Mouse (Mus musculus) adrenal gland, postnatal 10 days (tissue): ENCODE results near the gene BC005537. TPM values are rescaled to one million over a fixed set of nuclear protein-coding genes. Genes with fewer than 3 reads are reported as not detected.
"Not testable (repeated sequence)": the region's sequence is repeated elsewhere in the genome, so short reads cannot be mapped to it uniquely, and the experiment has no call there.

Experiments
- DNase-seq: peaks from one replicate; pipeline ENCODE4 v3.0.0; 2021; ENCODE audit warnings: mixed read lengths
- long read RNA-seq, 2 experiments: library from polyadenylated mRNA; stranded (forward); transcript quantifications; one replicate each; pipeline ENCODE4 v2.0.0; 2021
- total RNA-seq, 2 experiments: library from RNA; stranded (reverse); gene quantifications; 2 replicates each; pipeline ENCODE4 v1.2.3; 2021

BC005537 gene
- total RNA-seq, result 100 to 1,000 TPM; 149 to 152 TPM
- long read RNA-seq, experiment 1, full-length matches to known transcripts, result 81 of 97 reads
- long read RNA-seq, experiment 1, partial matches to known transcripts, result 4 of 97 reads
- long read RNA-seq, experiment 1, other reads (novel, unspliced or antisense), result 12 of 97 reads
- long read RNA-seq, experiment 2, full-length matches to known transcripts, result 12 of 16 reads
- long read RNA-seq, experiment 2, partial matches to known transcripts, result 2 of 16 reads
- long read RNA-seq, experiment 2, other reads (novel, unspliced or antisense), result 2 of 16 reads

GRCm38 (mm10) chr13:24801308-24801921 is at the start of gene BC005537:
TSS of gene BC005537 (plus strand) at chr13:24801657.
- peak; percentile 63 for DNase-seq

DNA sequence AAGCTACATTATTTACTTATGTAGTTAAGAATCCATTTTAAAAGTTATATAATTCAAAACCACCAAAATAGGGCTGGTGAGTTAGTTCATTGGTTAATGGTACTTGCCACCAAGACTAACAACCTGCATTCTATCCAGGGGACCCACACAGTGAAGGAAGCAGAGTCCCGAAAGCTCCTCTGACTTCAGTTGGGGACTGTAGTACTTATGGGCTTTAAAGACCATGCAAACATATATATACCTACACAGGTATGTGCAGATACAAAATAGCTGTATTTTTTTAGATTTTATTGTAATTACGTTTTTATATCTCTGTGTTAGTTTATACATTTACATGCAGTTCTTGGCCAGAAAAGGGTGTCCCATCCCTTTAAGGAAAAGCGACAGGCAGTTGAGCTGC is 44.7 kb upstream of the BC005537 start:
- DNase-seq, result no peak

DNA sequence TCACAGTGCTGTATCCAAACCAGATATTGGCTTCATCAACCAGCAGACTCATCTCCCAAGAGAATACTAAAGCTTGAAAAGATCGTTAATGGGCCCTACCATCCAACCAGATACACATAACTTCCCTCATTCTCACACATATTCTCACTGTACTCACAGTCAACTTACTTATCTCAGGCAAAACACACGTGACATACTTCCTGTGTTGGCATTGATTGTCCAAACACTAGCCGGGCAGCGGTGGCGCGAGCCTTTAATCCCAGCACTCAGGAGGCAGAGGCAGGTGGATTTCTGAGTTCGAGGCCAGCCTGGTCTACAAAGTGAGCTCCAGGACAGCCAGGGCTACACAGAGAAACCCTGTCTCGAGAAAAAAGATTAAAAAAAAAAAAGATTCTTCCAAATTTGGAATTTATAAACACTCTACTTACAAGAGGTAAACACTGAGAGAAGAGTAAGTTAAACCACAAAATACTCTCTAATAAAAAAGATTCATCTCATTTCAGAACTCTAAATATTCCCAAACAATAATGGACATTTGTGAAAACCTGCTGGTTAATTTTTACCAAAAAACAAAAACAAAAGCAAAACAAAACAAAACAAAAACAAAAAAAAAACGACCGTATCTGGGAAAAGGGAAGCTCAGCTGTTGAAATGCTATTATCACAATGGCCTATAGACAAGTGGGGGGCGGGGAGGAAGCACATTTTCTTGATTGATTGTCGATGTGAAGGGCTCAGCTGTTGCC is 43.5 kb upstream of the BC005537 start:
- no peak for DNase-seq

- DNase-seq, result no peak
These were observed 42.0 kb upstream of the BC005537 start for GRCm38 (mm10) chr13:24759451-24759850.

DNA sequence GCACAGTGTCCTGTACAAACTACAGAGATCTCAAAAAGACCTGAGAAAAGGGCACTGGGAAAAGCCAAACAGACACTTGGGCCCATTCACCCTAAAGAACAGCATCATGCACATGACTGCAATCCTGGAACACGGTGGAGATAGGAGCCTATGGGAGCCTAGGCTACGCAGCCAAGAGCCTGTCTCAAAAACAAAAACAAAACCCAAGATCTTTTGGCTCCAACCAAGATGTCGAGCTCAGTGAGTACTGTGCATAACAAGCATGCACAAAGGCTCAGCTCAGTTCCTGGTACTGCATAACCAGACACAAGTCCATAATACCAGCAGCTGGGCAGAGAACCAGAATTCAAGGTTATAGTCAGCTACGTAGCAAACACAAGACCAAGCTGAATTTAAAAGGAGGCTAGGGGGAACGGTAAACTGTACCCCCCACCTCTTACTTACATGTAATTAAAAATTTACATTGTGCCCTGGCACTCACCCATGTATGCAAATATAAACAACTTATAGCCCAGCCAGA is 41.0 kb upstream of the BC005537 start:
- DNase-seq, result no peak

GRCm38 (mm10) chr13:24761083-24761402 is 40.4 kb upstream of the BC005537 start:
- no peak for DNase-seq

GRCm38 (mm10) chr13:24761403-24762227 is 39.8 kb upstream of the BC005537 start, which contains the start of gene Gmnn:
TSS of gene Gmnn (minus strand) at chr13:24761923.
- peak; percentile 93 for DNase-seq

DNA sequence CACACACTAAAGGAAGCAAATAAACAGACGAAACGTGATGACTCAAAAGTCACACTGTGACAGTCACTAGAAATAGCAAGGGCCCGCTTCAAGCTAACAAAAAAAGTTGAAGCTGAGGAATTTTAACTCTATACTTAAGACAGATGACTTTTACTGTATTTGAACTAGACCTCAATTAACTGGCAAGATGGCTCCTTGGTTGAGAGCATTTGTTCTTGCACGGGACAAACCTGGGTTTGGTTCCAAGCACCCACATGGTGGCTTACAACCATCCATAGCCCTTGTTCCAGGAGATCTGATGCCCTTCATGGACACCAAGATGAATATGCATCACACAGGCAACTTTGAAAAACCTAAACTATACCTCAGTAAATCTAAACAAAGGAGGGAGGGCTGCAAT is 39.2 kb upstream of the BC005537 start:
- DNase-seq, result no peak

DNA sequence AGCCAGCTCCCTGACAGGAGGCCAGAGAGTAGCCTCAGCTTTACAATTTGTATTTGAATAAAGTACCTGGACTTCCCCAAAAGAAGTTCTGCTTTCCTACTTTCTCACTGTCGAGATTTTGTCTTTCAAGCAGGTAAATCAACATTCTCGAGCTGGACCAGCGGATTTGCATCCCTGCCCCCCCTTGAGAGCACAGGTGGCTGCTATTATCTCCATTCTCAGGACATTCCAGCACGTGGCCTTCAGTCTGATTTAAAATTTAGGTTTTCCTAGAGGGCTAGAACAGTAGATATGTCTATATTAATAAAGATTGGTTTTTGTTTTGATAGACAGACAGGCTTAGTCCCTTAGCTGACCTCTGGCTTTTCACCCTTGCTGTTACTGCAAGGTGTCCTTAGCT is 33.6 kb upstream of the BC005537 start:
- DNase-seq, result not testable (repeated sequence)

- not testable (repeated sequence) for DNase-seq
These were observed 30.0 kb upstream of the BC005537 start for GRCm38 (mm10) chr13:24771482-24771881.

GRCm38 (mm10) chr13:24776146-24776844 is 25.2 kb upstream of the BC005537 start:
- DNase-seq, result peak; percentile 61

GRCm38 (mm10) chr13:24778026-24778425 is 23.4 kb upstream of the BC005537 start:
- DNase-seq, result no peak

GRCm38 (mm10) chr13:24778706-24779380 is 22.6 kb upstream of the BC005537 start:
- DNase-seq, result no peak

- DNase-seq, result peak; percentile 67
These were observed 19.5 kb upstream of the BC005537 start for GRCm38 (mm10) chr13:24781916-24782315.

DNA sequence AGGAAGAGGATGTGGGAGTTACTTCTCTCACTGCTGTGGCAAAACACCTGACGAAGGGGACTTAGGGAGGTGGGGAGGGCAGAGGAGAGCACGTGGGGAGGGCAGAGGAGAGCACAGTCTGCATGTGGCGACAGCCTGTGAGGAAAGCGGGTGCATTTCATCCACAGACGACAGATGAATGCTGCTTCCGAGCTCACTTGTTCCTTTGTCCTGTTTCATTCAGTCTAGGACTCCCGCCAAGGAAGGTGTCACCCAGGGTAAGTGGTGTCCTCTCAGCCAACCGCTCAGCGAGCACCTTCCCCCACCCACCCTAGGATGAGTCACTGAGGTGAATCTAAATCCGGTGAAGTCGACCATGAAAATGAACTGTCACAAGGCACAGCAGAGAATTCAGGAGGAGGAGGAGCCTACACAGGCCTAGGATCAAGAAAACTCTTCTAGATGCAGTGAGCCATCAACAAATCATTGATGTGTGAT is 15.4 kb upstream of the BC005537 start:
- DNase-seq, result peak; percentile 21

GRCm38 (mm10) chr13:24787477-24787876 is 14.0 kb upstream of the BC005537 start:
- no peak for DNase-seq

DNA sequence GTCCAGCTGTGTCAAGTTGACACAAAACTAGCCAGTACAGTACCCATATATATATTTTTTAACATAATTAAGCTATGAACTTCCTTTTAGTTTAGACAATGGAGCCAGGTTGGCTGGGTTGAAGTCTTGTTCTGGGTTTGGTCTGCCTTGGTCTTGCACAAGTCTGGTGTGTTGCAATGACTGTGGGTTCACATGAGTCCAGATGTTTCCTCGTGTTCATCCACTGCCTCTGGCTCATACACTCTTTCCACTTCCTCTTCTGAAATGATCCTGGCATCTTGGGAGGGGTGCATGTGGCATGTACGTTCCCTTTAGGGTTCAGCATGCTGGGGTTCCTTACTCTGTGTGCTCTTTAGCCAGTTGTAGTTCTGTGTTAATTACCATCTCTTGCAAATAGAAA is 10.1 kb upstream of the BC005537 start:
- DNase-seq, result peak; percentile 40

- peak; percentile 23 for DNase-seq
These were observed 8.9 kb upstream of the BC005537 start for GRCm38 (mm10) chr13:24792411-24793045.

GRCm38 (mm10) chr13:24798686-24799085 is 2.8 kb upstream of the BC005537 start:
- DNase-seq, result no peak

DNA sequence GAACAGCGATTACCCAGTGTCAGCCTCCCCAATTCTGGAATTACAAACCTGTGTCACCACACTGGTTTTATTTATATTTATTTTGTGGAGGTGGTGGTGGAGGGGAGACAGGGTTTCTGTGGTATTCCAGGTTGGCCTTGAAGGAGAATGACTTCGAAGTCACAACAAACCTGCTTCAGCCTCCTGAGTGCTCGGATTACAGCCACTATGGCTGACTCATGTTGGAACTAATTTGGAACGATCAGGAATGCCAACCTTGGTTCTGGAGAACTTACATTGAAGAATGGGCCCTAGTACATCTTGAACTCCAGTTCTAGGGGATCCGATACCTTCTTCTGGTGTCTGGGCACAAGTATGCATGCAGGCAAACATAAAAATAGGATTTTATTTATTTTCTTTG is 2.1 kb upstream of the BC005537 start:
- DNase-seq, result no peak
